Mouse (Mus musculus) liver, embryonic 14.5 days (tissue): ENCODE results near the gene Shank2.

Experiments used
- CTCF ChIP-seq: IDR thresholded peaks from 2 replicates; pipeline ENCODE4 v1.5.1; 2016; ENCODE audit warnings: antibody characterized with exemption, low read depth, control low read depth
- EP300 ChIP-seq: IDR thresholded peaks from 2 replicates; pipeline ENCODE4 v1.6.1; 2016; ENCODE audit warnings: antibody characterized with exemption, low read depth

DNA sequence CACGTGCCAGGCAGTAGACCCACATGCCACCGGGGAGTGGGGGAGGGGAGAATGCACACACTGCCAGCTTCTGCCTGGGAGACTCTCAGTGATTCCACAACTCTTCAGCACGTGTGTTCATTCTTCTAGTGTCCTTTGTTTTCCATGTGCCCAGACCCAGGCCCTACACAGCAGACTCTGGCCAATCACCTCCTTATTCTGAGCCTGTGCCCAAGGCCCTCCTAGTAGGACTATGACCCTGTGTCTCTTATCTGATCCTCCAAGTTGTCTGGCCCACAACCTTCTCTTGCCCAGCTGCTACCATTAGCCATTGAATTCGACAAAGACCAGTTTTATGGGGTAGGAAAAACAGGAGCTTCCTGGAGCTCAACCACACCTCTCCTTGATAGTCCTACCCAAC lies 400.8 kb downstream of the Shank2 start:
- no peak for TF ChIP-seq EP300
- no peak for TF ChIP-seq CTCF
